Mouse (Mus musculus): ENCODE results near the gene Tapbp. TPM values are rescaled to one million over a fixed set of nuclear protein-coding genes. Genes with fewer than 3 reads are reported as not detected.

Gene Tapbp
- polyA plus RNA-seq, 1 experiment from 2014 or later, result 26.6 TPM

DNA sequence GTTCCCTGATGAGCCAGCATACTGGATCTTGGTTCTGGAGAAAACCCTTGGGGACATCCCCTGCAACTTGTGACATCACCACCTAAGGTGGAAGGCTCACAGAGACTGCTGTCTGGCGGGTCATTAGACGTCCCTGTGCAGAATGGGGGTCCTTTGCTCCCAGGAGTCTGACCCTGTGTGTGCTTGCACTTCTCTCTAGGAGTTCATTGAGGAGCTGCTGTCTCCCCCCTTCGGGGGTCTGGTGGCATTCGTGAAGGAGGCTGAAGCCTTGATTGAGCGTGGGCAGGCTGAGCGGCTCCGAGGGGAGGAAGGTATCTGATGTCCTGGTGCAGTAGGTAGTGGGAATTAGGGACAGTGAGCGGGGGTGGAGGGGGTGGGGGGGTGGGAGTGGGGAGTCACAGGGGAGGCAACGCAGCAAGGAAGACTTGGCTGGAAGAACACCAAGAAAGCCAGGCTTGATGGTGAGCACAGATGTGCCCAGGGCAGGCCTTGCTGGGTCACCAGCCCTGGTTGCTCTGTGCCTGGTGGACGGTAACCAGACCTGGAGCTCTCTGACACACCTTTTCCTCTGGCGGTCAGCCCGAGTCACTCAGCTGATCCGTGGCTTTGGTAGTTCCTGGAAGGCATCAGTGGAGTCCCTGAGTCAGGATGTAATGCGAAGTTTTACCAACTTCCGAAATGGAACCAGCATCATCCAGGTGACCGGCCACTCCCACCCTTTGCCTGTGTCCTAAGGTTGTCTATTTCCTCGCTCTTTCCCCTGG is 49.6 kb downstream of the Tapbp start:
- H3K4me1 ChIP-seq, result no peaks in the 10 kb centered on the region
- ATAC-seq (ENCODE audit: insufficient number of reproducible peaks, insufficient read depth, low FRiP score, low TSS enrichment, low read depth), result no peak
- no peak overlapping the region for H3K9ac ChIP-seq
- no peak overlapping the region for H3K27ac ChIP-seq
- H3K36me3 ChIP-seq, result peaks cover 59% of the 10 kb centered on the region
- no peak overlapping the region for H3K4me3 ChIP-seq
- 88% methylated on average over 16 of the region's 17 CpGs for WGBS
- H3K27me3 ChIP-seq, result no peaks in the 10 kb centered on the region
- no peak overlapping the region for H3K4me2 ChIP-seq
- H3K9me3 ChIP-seq, result no peaks in the 10 kb centered on the region

- no peak overlapping the region for H3K27ac ChIP-seq
- 87% methylated on average over 16 of the region's 16 CpGs for WGBS
- H3K4me1 ChIP-seq, result no peaks in the 10 kb centered on the region
- H3K9ac ChIP-seq, result no peak overlapping the region
- H3K4me2 ChIP-seq, result no peak overlapping the region
- no peaks in the 10 kb centered on the region for H3K27me3 ChIP-seq
- H3K4me3 ChIP-seq, result no peak overlapping the region
- ATAC-seq (ENCODE audit: insufficient number of reproducible peaks, insufficient read depth, low FRiP score, low TSS enrichment, low read depth), result no peak
- no peaks in the 10 kb centered on the region for H3K9me3 ChIP-seq
- H3K36me3 ChIP-seq, result peaks cover 52% of the 10 kb centered on the region
Observed at GRCm38 (mm10) chr17:33965846-33966550, 50.3 kb downstream of the Tapbp start.

DNA sequence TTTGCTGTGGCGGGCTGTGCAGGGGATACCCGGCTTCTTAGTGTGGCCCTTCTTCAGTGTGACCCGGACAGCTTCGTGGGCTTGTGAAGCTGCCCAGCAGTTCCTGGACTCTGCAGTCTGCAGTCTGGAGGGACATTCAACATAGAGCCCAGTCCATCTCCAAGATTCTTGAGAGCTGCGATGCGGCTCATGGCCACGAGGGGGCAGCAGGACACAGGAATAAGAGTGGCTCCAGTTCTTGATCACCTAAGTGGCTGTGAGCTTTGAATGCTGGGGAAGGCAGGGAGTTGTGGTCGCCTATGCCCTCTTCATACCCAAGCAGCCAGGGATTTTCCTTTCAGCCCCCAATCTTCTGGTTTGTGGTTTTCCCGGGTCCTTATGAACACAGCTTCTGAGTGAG is 52.8 kb downstream of the Tapbp start:
- no peaks in the 10 kb centered on the region for H3K4me1 ChIP-seq
- 3% methylated on average over 9 of the region's 9 CpGs for WGBS
- no peak overlapping the region for H3K4me3 ChIP-seq
- H3K4me2 ChIP-seq, result no peak overlapping the region
- no peak overlapping the region for H3K27ac ChIP-seq
- no peaks in the 10 kb centered on the region for H3K9me3 ChIP-seq
- H3K36me3 ChIP-seq, result peaks cover 27% of the 10 kb centered on the region
- no peak overlapping the region; the same call in 1 of the 2 replicates for H3K9ac ChIP-seq
- H3K27me3 ChIP-seq, result peaks cover 9% of the 10 kb centered on the region; the same call in 1 of the 2 replicates
- ATAC-seq (ENCODE audit: insufficient number of reproducible peaks, insufficient read depth, low FRiP score, low TSS enrichment, low read depth), result peak; percentile 38; the same call in 1 of the 2 replicates

DNA sequence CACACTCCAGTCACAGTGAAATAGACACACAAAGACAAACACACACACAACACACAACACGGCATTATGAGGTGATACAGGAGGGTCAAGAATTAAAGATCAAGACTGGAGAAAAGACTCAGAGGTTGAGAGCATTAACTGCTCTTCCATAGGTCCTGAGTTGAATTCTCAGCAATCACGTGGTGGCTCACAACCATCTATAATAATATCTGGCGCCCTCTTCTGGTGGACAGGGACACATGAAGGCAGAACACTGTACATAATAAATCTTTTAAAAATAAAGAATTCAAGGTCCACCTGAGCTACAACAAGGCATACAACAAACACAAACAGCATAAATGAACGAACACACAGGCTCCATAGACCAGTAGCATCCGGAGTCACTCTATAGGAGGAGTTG is 53.2 kb downstream of the Tapbp start:
- Histone ChIP-seq H3K27me3 (peaks cover 11% of the 10 kb centered on the region; the same call in 1 of the 2 replicates), H3K9ac (no peak overlapping the region), H3K27ac (no peak overlapping the region), H3K4me3 (no peak overlapping the region), H3K4me2 (no peak overlapping the region), H3K4me1 (no peaks in the 10 kb centered on the region), H3K9me3 (no peaks in the 10 kb centered on the region), H3K36me3 (peaks cover 23% of the 10 kb centered on the region)
- 34% methylated on average over 5 of the region's 5 CpGs for WGBS
- 0 out of 2 replicates have a peak, but pooled peaks have one; percentile 27 for ATAC-seq (ENCODE audit: insufficient number of reproducible peaks, insufficient read depth, low FRiP score, low TSS enrichment, low read depth)

GRCm38 (mm10) chr17:33969394-33969793 is 53.7 kb downstream of the Tapbp start:
- no peak for ATAC-seq (ENCODE audit: insufficient number of reproducible peaks, insufficient read depth, low FRiP score, low TSS enrichment, low read depth)
- Histone ChIP-seq H3K36me3 (peaks cover 21% of the 10 kb centered on the region), H3K9ac (no peak overlapping the region), H3K4me2 (no peak overlapping the region), H3K4me1 (no peaks in the 10 kb centered on the region), H3K9me3 (no peaks in the 10 kb centered on the region), H3K27ac (no peak overlapping the region), H3K27me3 (peaks cover 15% of the 10 kb centered on the region), H3K4me3 (no peak overlapping the region)
- WGBS, result 79% methylated on average over 4 of the region's 4 CpGs

DNA sequence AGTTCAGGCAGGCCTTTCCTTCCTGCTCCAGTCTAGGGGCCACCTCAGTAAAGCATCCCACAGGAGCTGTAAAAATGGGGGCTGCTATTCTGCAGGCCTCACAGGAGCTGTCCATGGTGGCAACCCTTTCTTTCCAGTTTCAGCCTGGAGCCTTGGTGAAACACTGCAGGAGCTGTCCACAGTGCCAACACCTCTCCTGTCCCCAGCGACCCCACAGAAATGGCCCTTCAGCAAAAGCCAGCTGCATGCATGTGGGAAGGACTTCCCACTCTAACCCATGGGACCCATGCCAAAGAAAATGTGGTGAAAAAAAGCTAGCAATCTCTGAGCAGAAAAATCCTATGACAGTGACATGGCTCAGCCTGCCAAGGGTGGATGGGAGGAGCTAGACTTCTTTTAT is 57.0 kb downstream of the Tapbp start:
- Histone ChIP-seq H3K4me2 (no peak overlapping the region), H3K9me3 (no peaks in the 10 kb centered on the region), H3K36me3 (no peaks in the 10 kb centered on the region), H3K27me3 (peaks cover 46% of the 10 kb centered on the region), H3K9ac (no peak overlapping the region), H3K27ac (no peak overlapping the region), H3K4me1 (no peaks in the 10 kb centered on the region), H3K4me3 (no peak overlapping the region)
- ATAC-seq (ENCODE audit: insufficient number of reproducible peaks, insufficient read depth, low FRiP score, low TSS enrichment, low read depth), result no peak
- 4% methylated on average over 1 of the region's 1 CpGs for WGBS

GRCm38 (mm10) chr17:33973572-33973971 is 57.9 kb downstream of the Tapbp start:
- ATAC-seq (ENCODE audit: insufficient number of reproducible peaks, insufficient read depth, low FRiP score, low TSS enrichment, low read depth), result no peak
- H3K9me3 ChIP-seq, result no peaks in the 10 kb centered on the region
- peaks cover 8% of the 10 kb centered on the region for H3K4me1 ChIP-seq
- H3K27me3 ChIP-seq, result peaks cover 54% of the 10 kb centered on the region
- 60% methylated on average over 3 of the region's 3 CpGs for WGBS
- no peak overlapping the region for H3K9ac ChIP-seq
- no peak overlapping the region for H3K4me2 ChIP-seq
- H3K4me3 ChIP-seq, result no peak overlapping the region
- no peak overlapping the region for H3K27ac ChIP-seq
- H3K36me3 ChIP-seq, result no peaks in the 10 kb centered on the region

GRCm38 (mm10) chr17:33977861-33978557 is 62.3 kb downstream of the Tapbp start:
- H3K9ac ChIP-seq, result peak overlapping the region; percentile 62
- no peak for ATAC-seq (ENCODE audit: insufficient number of reproducible peaks, insufficient read depth, low FRiP score, low TSS enrichment, low read depth)
- 1% methylated on average over 57 of the region's 57 CpGs for WGBS
- no peaks in the 10 kb centered on the region for H3K36me3 ChIP-seq
- peaks cover 72% of the 10 kb centered on the region for H3K27me3 ChIP-seq
- no peak overlapping the region for H3K27ac ChIP-seq
- H3K4me1 ChIP-seq, result peaks cover 22% of the 10 kb centered on the region
- H3K4me2 ChIP-seq, result peak overlapping the region; percentile 58
- peak overlapping the region; percentile 42 for H3K4me3 ChIP-seq
- no peaks in the 10 kb centered on the region for H3K9me3 ChIP-seq

DNA sequence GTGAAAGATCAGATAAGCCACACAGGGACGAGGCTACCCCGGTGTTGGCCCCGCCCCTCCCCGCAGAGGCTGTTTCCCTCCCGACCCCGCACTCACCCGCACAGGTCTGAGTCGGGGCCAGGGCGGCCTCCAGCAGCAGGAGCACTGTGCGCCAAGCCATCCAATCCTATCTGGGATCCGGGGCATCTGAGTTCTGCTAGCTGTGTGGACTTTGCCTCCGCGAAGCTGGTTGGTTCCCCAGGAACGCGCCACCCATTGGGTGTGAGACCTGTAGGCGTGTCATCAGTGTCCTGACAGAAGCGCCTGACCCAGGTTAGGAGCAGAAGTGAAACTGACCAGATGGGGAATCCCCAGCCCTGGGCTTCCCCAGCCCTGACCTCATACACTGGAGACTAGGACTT is 62.9 kb downstream of the Tapbp start:
- Histone ChIP-seq H3K9me3 (no peaks in the 10 kb centered on the region), H3K27me3 (peaks cover 65% of the 10 kb centered on the region), H3K9ac (peak overlapping the region; percentile 62), H3K36me3 (no peaks in the 10 kb centered on the region), H3K4me1 (peaks cover 22% of the 10 kb centered on the region), H3K4me3 (peak overlapping the region; percentile 42), H3K27ac (no peak overlapping the region), H3K4me2 (peak overlapping the region; percentile 58)
- WGBS, result 1% methylated on average over 17 of the region's 17 CpGs
- ATAC-seq (ENCODE audit: insufficient number of reproducible peaks, insufficient read depth, low FRiP score, low TSS enrichment, low read depth), result no peak

All from embryonic facial prominence, embryonic 13.5 days (tissue).